Mouse (Mus musculus) T-helper 1 cell (primary cell): ENCODE measurements at regions not wholly inside any gene's neighbourhood (a gene's known extent, or its start where the extent isn't known, plus 50 kb on each side); places are given as distances from the start of the nearest gene placed in this dataset.

ENCODE experiments used
- in situ Hi-C: fragments of 300-600 bp; cut with MboI, MseI; formaldehyde crosslinking; loops from one replicate; pipeline ENCODE4 v1.15.1; 2025; ENCODE audit warnings: high pct_unique_total_duplicates

DNA sequence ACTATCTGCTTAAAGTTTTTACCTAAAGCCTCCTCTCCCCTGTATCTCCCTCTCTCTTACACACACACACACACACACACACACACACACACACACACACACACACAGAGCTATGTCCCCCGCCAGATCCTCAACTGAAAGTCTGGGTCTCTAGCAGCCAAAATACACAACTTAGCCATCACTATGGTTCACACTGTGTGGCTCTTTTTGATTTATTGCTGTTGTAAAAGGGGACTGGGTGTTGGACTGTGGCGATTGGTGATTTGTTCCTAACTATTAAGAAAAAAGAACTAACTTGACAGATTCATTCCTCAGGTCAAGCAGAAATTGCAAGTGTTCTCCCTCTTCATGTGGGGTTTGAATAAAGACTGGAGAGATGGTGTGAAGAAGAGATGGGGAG is 278.2 kb downstream of the Ccdc91 start:
- in situ Hi-C loops = no loop called here

DNA sequence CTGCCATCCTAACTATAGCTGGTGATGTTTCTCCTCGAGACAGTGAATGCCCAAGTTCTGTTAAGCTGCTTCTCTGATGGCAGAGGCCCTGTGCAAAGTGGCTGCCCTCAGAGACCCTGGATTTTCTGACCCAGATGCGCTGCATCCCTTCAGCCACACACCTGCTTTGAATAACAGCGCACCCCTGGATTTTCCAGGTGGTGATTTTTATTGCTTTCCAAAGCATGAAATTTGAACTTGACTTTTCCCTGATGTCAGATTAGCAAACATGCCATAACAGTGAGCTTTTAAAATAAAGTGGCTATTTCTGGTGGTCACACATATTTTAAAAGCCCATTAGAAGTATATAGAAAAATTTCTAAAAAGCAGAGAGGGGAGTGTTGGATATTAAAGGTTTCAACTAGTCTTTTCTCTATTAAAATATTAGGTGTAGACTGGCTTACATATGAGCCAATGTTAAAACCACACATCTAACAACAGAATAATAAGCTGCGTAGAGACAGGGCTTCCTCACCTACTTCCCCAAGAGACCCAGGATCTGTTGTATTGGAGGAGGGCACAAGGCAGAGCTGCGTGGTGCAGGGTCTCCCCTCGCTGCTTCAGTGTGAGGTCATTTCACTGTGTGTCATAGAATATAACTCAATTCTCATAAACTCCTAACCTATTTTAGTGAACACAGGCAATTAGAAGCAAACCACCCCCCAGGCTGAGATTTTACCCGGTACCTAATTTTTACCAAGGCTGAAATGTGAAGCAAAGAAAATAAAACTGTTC is 280.3 kb downstream of the Ccdc91 start:
- in situ Hi-C loops = no loop called here

DNA sequence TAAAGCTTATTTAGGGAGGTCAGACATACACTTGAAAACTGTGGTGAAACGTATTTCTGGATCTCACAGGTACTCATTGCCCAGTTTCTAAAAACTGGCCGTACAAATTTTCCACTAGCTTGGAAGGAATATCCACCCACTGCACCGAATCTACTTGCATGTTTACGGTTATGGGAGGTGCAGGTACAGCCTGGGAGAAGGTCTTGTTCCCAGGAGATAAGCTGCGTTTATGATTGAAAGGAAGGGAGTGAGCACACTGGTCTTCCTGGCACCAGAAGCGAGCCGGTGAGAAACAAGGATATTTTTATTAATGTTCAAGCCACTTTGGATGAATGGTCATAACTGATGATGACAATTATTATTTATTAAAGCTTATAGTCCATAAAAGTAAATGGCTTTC is 283.9 kb downstream of the Ccdc91 start:
- in situ Hi-C loops = no loop called here

DNA sequence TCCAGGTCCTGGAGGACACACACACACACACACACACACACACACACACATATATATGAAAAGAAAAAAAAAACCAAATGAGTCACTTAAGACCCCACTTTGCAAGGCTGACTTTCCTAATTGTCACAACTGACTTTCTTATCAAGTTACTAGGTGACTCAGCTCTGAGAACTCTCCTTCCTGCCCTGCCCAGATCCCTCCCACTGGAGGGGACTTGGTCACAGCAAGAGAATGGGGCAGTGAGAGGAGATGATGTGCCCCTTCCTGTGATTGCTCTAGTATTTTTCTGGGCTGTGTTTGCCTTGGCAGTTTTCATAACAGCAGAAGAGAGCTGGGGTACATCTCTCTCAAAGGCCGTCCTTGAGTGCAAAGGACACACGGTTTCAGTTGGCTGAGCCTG is 284.5 kb downstream of the Ccdc91 start:
- in situ Hi-C loops = no loop called here

DNA sequence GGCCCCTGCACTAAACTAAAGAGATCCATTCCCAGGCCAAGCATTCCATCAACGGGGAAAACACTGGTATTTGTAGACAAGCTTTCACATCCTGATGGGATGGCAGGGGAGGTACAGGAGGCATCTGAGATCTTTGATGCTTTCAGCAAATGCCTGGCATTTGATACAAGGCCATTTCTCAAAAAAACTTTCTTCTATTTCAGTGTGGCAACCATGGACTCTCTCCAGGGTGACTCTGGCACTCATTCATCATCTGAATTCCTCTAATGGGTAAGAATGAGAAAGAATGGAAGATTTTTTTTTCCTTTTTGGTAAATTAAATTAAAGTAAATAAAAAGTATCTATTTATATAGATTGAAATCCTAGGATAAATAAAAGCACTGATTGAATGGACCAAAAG is 281.8 kb upstream of the Far2 start:
- in situ Hi-C loops = no loop called here

DNA sequence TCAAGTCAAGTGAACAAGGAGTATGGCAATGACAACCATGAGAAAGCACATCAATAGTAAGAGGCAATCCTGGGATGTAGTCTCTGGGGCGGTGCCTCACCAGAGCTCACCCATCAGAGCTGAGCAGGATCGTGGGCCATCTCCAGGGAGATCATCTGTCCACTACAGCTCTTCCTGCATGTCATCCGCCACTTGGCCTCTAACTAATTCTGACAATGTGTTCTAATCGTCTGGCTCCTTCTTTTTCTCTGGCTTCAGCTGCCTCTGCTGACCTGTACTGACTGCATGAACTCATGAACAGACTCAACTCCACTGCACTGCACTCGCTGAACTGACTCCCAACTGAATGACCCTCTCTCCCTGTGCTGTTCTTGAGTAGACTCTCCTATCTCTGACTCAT is 277.9 kb upstream of the Far2 start:
- in situ Hi-C loops = no loop called here

DNA sequence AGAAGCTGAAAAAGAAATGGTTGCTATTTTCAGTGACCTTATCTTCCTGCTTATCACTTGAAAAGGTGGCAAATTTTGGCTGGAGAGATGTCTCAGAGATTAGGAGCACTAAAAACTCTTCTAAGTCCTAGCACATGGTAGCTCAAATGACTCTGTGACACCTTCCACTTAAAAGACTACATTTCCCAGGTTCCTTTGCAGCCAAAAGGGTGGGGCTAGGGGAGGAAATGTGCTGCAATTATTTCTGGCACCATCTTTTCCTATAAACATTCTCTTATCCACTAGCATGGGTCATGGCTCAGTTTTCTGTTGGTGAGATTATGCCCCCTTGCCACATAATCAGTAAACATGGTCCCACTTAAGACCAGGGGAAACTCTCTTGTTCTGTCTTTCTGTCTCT is 277.0 kb upstream of the Far2 start:
- in situ Hi-C loops = no loop called here

DNA sequence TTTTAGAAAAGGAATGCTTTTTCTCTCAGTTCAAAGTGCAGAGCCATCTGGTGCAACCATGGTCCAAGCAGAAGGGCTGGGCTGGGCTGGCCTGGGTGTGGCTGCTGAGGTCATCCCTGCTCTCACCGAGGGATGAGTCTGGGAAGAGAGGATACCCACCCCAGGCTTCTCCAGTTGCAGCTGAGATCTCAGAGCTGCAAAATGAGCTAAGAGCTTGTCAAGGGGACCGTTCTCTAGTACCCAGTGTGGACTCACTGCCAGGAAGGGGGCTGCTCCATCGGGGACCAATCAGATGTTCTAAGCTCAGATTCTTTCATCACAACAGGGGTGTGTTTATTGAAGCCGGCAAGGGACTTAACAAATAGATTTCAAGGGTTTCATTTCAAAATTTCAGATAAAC is 275.6 kb upstream of the Far2 start:
- in situ Hi-C loops = no loop called here

DNA sequence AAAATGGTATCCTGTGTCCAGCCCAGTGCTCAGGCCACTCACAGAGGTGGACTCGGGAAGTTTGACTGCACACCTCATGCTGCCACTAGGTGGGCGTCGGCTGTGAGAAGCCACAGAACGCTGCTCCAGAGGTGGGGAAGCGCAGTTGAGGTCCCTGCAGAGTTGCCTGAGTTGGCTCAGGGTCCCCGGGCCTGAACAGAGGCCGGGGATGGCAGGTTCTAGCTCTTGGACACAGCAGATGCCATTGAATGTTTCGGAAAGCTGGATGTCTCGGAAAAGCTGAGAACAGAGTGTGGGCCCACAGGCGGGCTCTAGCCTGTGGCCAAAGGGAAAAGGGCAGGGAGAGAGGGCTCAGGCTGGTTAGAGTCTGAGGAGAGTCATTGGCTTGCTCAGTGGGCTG is 273.2 kb upstream of the Far2 start:
- in situ Hi-C loops = no loop called here

DNA sequence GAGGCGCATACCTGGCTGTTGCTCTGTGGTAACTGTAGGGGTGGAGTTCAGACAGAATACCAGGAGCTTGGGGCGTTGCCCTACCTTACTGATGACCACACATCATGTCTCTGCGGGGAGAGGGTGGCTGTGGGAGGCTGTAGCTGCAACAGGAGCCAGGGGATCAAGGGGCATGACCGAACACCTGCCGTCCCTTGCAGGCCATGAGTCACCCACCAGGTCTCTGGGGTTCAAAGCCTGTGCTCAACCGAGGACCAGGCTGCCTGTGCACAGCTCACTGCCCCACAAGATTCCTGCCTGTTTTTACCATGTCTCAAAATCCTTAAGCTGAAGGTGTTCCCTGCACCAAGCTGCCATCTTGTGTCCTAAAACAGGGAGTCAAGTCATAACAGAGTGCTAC is 272.4 kb upstream of the Far2 start:
- in situ Hi-C loops = no loop called here

DNA sequence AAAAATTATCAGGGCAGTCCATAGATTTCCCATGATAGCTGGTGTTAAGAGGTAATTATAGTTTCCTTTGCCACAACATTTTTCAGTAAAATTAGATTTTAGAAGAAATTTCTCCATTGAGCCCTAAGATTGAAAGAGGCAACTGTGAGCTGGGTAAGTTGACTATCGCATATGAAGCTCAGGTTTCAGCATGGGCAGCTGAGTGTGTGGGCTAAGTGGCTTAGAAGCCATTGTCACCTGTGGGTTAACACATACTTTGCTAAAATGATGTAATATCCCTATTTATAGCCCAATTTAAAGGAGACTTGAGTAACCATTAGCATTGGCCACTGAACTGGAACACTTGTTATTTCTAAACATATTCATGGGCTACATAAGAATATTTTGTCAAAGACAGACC is 267.6 kb upstream of the Far2 start:
- in situ Hi-C loops = no loop called here

DNA sequence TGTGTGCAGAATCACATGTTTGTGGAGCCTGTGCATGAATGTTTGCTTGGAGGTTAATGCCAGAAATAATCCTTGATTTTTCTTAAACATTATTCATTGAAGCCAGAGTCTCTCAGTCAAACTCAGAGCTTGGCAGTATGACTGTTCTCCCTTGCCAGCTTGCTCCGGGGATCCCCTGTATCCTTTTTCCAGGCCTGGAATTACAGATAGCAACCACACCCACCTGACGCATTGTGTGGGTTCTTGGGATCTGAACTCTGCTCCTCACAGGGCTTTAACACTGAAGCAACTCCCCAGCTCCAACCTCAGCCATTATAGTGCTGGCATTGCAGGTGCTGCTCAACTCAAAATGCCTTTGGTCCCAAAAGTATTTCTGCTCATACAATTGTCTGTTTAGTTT is 262.8 kb upstream of the Far2 start:
- in situ Hi-C loops = loop anchor here (10.0 kb wide), 1 partner anchor 321 kb away; no protein-coding TSS in a partner anchor

DNA sequence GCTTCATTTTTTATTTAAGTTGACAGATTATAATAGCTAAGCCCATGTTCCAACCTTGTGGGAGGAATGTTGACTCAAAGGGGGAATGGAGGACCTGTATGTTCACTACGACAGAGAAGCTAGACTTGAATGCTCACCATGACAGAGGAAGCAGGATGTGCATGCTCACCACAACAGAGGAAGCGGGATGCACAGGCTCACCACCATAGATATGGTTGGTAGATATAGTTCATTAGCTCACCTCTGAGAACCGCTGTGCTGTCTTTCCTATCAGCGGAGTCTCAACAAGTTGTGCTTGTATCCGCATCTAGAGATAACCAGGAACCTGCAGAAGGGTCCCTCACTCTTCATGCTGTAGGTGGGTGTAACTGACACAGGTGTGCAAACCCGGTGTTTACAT is 262.2 kb upstream of the Far2 start:
- in situ Hi-C loops = loop anchor here (10.0 kb wide), 1 partner anchor 320 kb away; no protein-coding TSS in a partner anchor

DNA sequence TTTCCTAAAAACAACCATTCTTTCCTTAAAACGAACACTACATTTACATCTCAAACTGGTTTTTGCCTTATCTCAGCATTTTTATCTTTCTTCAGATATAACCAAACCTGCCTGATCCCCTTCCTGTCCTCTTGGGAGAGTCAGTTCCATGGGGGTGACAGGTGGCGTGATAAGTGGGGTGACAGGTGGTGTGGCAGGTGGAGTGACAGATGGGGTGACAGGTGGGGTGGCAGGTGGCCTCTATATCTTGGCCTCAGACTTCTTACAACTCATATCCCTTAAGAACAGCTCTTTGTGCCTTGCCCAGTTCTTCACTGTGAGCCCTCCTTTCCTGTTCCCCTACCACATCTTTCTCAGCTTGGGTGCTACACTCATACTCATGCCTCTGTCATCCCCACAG is 259.0 kb upstream of the Far2 start:
- in situ Hi-C loops = loop anchor here (10.0 kb wide), 1 partner anchor 317 kb away; no protein-coding TSS in a partner anchor

DNA sequence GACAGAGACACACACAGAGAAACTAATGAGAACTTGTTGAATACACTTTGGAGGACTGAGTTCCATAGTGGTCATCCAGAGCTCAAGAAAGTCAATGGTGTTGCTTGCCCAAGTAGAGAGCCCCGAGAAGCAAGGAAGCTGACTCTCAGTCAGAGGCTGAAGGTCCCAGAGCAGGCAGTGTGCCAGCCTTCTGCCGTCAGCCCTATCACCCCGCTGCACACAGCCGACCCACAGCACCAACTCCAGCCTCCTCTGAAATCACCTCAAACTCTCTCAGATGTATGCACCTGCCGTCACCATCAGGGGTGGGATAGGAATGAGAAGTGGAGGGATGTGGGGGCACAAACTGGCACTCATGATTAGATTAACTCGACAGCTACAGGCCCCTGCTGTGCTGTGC is 257.9 kb upstream of the Far2 start:
- in situ Hi-C loops = loop anchor here (10.0 kb wide), 1 partner anchor 316 kb away; no protein-coding TSS in a partner anchor

DNA sequence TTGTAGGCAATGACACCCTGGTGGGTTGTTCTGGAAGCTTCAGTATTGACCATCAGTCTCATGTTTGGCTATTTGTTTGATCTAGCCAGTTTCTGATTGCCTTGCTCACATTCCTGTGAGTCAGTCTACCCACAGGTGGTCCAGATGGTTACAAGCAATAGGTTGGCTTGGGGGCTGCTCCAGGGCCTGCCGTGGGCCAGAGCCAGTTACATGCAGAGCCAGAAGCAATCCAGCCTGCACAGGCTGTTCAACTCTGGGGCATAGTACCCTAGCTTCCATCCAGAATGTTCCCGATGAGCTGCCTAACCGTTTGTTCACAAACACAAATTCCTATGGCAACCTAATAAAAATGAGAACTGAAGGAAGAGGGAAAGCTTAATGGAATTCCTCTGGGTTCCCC is 253.2 kb upstream of the Far2 start:
- in situ Hi-C loops = no loop called here

DNA sequence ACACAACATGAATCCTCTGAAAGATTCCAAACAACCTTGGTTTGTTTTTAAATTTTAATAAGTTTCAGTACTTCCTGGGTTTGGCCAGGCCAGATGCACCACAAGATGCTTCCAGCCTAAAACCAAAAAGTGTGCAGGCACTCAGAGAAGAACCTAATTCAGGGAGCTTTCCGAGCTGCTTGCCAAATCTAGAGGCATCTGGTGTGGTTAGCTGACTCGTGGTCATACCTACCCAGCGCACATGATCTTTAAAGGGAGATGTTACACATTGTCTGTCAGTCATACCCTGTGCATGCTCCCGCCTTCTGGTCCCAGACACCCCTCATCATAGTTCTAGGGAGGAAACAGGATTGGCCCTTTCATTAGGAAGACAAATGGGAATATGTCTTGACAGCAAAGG is 252.7 kb upstream of the Far2 start:
- in situ Hi-C loops = no loop called here

DNA sequence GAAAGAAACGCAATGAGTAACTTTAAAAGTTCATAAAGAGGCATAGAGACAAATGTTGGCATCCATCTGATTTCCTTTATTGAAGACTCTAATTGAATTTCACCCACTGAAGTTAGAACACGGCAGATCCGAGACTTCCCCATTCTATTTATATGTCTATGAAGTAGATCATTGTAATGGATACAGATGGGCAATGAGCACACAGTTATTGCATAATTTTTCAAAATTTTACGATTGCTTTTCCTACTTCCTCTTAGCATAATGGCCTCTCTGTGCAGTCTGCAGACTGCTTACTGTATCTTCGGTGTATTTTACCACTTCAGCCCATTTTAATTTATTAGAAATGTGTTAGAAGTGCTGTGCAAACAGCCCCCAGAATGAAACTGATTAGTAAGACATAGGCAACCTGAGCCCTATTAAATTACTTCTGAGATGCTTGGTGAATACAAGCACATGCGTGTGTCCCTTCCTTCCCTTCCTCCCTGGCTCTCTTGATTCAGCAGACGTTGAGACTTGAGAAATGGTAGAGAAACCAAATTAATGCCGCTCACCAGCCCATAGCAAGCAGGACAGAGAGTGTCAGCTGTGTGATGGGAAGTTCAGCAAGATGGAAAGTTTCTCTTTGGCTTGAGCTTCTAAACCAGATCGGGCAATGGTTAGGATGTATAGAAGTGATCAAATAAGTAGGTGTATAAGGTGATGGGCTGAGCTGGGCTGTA is 247.9 kb upstream of the Far2 start:
- in situ Hi-C loops = no loop called here

DNA sequence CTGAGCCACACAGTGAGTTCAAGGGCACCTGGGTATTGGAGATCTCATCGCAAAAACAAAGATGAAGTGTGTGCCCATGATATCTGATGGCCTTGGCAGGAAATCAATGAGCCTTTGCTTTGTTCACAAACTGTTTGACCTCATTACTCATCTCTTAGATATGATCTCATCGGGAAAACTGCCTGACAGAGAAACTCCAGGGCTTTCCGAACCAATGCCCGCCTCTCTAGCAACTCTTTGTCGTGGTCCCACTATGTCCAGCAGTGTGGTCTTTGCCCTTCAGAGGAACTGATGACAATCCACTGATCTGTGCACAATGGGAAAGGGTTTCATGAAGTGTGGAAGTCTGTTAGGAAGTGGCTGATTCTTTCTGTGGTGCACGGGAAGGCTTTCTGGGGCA is 247.2 kb upstream of the Far2 start:
- in situ Hi-C loops = no loop called here

DNA sequence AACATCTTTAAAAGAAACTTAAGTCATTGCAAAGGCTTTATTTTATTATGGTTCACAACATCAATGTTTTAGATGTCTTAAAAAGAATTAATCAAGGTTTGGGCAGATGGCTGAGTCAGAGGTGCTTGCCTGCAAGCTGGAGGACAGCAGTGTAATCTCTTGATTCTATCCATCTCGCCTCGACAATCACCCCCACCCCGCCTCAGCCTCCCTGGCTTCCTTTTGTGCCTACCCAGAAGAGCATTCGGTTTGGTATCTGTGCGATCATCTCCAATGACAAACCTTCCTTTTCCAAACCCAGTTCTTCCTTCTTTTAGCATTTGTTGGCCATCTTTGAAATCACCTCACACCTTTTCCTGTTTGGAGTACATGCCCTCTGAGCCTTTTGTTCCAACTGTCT is 246.2 kb upstream of the Far2 start:
- in situ Hi-C loops = no loop called here

DNA sequence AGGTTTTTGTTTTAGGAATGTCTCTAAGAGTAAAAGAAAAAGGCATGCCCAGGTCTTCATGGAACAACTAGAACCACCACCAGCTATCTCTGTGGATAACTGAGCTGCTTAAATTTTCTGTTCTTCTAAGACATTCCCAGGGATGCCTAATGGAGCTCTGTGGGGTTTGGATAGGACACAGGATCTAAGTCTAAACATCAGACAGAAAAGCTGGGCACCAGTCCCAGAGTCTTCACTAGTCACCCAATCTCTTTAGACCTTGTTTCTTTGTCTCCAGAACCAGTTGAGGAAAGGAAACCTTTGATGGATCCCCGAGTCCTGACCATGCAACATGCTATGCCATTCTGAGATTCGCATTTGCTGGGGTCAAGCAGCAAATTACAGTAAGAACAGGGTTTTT is 243.2 kb upstream of the Far2 start:
- in situ Hi-C loops = no loop called here

DNA sequence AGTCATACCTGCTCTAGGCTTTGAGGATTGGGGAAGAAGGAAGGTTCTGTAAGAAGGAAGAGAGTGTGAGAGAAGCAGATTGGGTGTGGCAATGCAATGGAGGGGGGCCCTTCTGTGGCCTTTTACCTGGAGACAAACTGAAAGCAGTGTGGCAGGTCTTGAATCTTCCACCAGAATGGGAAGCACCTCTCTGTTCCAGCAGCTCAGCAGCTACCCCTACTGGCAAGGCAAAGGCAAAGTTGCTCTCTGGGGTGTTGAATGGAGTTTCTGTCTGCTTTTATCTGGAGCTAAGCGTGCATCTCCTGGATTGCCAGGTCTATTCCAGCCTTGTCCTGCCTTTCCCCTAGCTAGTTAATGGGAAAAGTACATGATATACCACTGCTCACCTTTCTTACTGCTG is 236.3 kb upstream of the Far2 start:
- in situ Hi-C loops = no loop called here

DNA sequence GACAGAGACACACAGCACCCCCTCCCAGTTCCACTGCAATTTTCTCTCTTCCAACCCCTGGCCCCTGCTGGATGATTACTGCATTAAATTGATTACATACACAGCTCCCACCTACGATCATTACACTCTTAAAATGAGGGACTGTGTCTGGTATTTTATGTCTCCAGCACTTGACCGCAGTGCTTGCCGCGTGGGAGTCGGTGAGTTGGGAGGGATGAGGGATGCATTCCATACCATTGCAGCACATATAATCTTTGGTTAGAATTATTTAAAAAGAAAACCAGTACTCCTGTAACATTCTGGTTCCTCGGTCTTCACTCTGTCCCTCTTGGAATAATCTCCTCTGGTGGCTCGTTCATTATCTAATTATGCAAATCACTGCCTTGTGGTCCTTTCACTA is 230.2 kb upstream of the Far2 start:
- in situ Hi-C loops = no loop called here
